Comparison of ENCODE assay signal across 31 mouse cellular contexts in genomic region chr15:101866754-101867153, GRCm38 (mm10). TPM values are rescaled to one million over a fixed set of nuclear protein-coding genes. Genes with fewer than 3 reads are reported as not detected.
DNase-seq lines count a peak whose midpoint lies in the region; ATAC-seq and TF ChIP-seq lines count a peak whose summit lies in the region.
"Had no signal": no experiment of that assay in that cellular context is flagged by ENCODE, and none has a peak within 500 bp of the region (broad histone marks: within the 10 kb centered on the region; RNA-seq: fewer than 3 reads in every experiment).

No protein-coding gene starts in this region.

- H3K36me3 ChIP-seq in forebrain, postnatal 0 days (ENCODE audit: insufficient read depth), result no peaks in the 10 kb centered on the region
- no peaks in the 10 kb centered on the region for H3K36me3 ChIP-seq in forebrain, embryonic 10.5 days (replicated peaks)
- H3K36me3 ChIP-seq: hindbrain, embryonic 12.5 days; hindbrain, embryonic 15.5 days had no signal

- peaks cover 9% of the 10 kb centered on the region; the same call in 1 of the 2 replicates for H3K4me1 ChIP-seq in forebrain, postnatal 0 days (ENCODE audit: insufficient read depth)
- peaks cover 4% of the 10 kb centered on the region; the same call in 1 of the 2 replicates for H3K4me1 ChIP-seq in forebrain, embryonic 10.5 days
- H3K4me1 ChIP-seq: hindbrain, embryonic 12.5 days had no signal

- no peak overlapping the region for H3K27ac ChIP-seq in forebrain, postnatal 0 days (ENCODE audit: low read depth, low read length)
- no peak overlapping the region for H3K27ac ChIP-seq in forebrain, embryonic 10.5 days
- H3K27ac ChIP-seq: gastrocnemius, adult 2 months; hindbrain, embryonic 12.5 days; hindbrain, embryonic 15.5 days had no signal

- WGBS in forebrain, postnatal 0 days, result 75% methylated on average over 7 of the region's 7 CpGs
- 88% methylated on average over 7 of the region's 7 CpGs for WGBS in forebrain, embryonic 10.5 days

- H3K9ac ChIP-seq in forebrain, postnatal 0 days, result no peak overlapping the region
- H3K9ac ChIP-seq: hindbrain, embryonic 12.5 days; hindbrain, embryonic 15.5 days had no signal

- no peaks in the 10 kb centered on the region for H3K9me3 ChIP-seq in forebrain, postnatal 0 days (ENCODE audit: low read length)
- no peaks in the 10 kb centered on the region for H3K9me3 ChIP-seq in forebrain, embryonic 10.5 days
- H3K9me3 ChIP-seq: hindbrain, embryonic 12.5 days; hindbrain, embryonic 15.5 days had no signal

- ATAC-seq in forebrain, postnatal 0 days, result peak; percentile 42; the same call in 1 of the 2 replicates
- ATAC-seq: activated CD4-positive, CD25-positive, alpha-beta regulatory T cell, adult 4 months; forebrain, embryonic 14.5 days had no signal

- peaks cover 5% of the 10 kb centered on the region; the same call in 1 of the 2 replicates for H3K27me3 ChIP-seq in forebrain, postnatal 0 days (ENCODE audit: insufficient read depth, low read length)
- H3K27me3 ChIP-seq in forebrain, embryonic 10.5 days (ENCODE audit: poor library complexity, severe bottlenecking), result peaks cover 8% of the 10 kb centered on the region
- H3K27me3 ChIP-seq: hindbrain, embryonic 15.5 days had no signal

- no peak for TF ChIP-seq CTCF in forebrain, postnatal 0 days (IDR thresholded peaks at IDR 0.05; ENCODE audit: low read depth)

- DNase-seq in forebrain, postnatal 0 days, result no peak
- no peak for DNase-seq in forebrain, embryonic 10.5 days (ENCODE audit: extremely low spot score, low spot score)
- peak; percentile 47 to 70 for DNase-seq in layer of hippocampus, adult 18-20 months (ENCODE audit: low spot score in 2 of 2)
- DNase-seq in layer of hippocampus, postnatal 10 days (ENCODE audit: low spot score in 2 of 2), result no peak
- peak; percentile 56 for DNase-seq in layer of hippocampus, adult 9-11 months
- DNase-seq in layer of hippocampus, adult 11-12 months (ENCODE audit: low spot score), result no peak
- DNase-seq in right cerebral cortex, adult 2 months (ENCODE audit: low spot score in 2 of 2), result peak; percentile 50 to 52
- no peak for DNase-seq in right cerebral cortex, postnatal 14 days
- DNase-seq: adrenal gland, adult 8-10 months; adrenal gland, postnatal 25 days; cerebellum, adult 18-20 months; cerebellum, adult 9-10 months; cerebellum, postnatal 14 days; gastrocnemius, adult 2 months; gastrocnemius, postnatal 14 days; heart, adult 11 months had no signal

- no peak overlapping the region for H3K4me3 ChIP-seq in forebrain, postnatal 0 days (ENCODE audit: low read depth, low read length)
- no peak overlapping the region for H3K4me3 ChIP-seq in forebrain, embryonic 10.5 days
- H3K4me3 ChIP-seq: gastrocnemius, adult 2 months; hindbrain, embryonic 12.5 days; hindbrain, embryonic 15.5 days had no signal

- H3K4me2 ChIP-seq in forebrain, postnatal 0 days (ENCODE audit: low read depth), result no peak overlapping the region
- H3K4me2 ChIP-seq: heart, embryonic 11.5 days; hindbrain, embryonic 12.5 days; hindbrain, embryonic 15.5 days had no signal

RNA-seq across cellular contexts. Expression of gene Krt77, which starts 2.8 kb away (rescaled TPM):
- total RNA-seq in forebrain, postnatal 0 days (2014; rRNA removed), result 3.7 and 7.7 TPM in 2 replicates
- 1.5 and 2.1 TPM in 2 replicates for polyA plus RNA-seq in forebrain, postnatal 0 days (2015; fragmentation: Nextera tagmentation; extraction: Ambion mirVana)
- polyA plus RNA-seq in forebrain, embryonic 10.5 days (2016; fragmentation: Nextera tagmentation; extraction: Ambion mirVana), result not detected in 2 replicates
- total RNA-seq in layer of hippocampus, adult 18-20 months (2021), result 10 to 100 TPM; 12.5 to 19.0 TPM
- total RNA-seq in layer of hippocampus, postnatal 10 days (2021), result 10 to 100 TPM in 1 of 2 experiments, 1 to 10 TPM in 1; 9.5 to 10.4 TPM
- total RNA-seq: adrenal gland, adult 8-10 months; adrenal gland, postnatal 25 days; ES-E14; gastrocnemius, adult 2 months; gastrocnemius, postnatal 14 days; gastrocnemius, postnatal 4 days; heart, adult 8-10 months; heart, postnatal 25 days; hematopoietic stem cell, adult 5-6 weeks had no signal
- polyA plus RNA-seq: activated CD4-positive, CD25-positive, alpha-beta regulatory T cell, adult 4 months; embryonic facial prominence, embryonic 11.5 days; forebrain, embryonic 11.5 days; heart, embryonic 11.5 days; heart, embryonic 14.5 days; heart, postnatal 0 days; hindbrain, embryonic 12.5 days had no signal

RNA-seq across cellular contexts. Expression of gene Krt1, which starts 16.2 kb away (rescaled TPM):
- 9.2 and 12.3 TPM in 2 replicates for total RNA-seq in forebrain, postnatal 0 days (2014; rRNA removed)
- polyA plus RNA-seq in forebrain, postnatal 0 days (2015; fragmentation: Nextera tagmentation; extraction: Ambion mirVana), result 18.1 and 20.9 TPM in 2 replicates
- polyA plus RNA-seq in forebrain, embryonic 10.5 days (2016; fragmentation: Nextera tagmentation; extraction: Ambion mirVana), result 0.71 and 1.2 TPM in 2 replicates
- 1 to 10 TPM; 2.7 to 4.0 TPM for total RNA-seq in layer of hippocampus, adult 18-20 months (2021)
- 1 to 10 TPM; 5.4 to 6.9 TPM for total RNA-seq in layer of hippocampus, postnatal 10 days (2021)
- total RNA-seq: gastrocnemius, adult 2 months; gastrocnemius, postnatal 14 days; heart, adult 8-10 months; heart, postnatal 25 days; hematopoietic stem cell, adult 5-6 weeks had no signal
- polyA plus RNA-seq: activated CD4-positive, CD25-positive, alpha-beta regulatory T cell, adult 4 months had no signal

RNA-seq across cellular contexts. Expression of gene Krt76, which starts 26.0 kb away (rescaled TPM):
- not detected in 2 replicates for total RNA-seq in forebrain, postnatal 0 days (2014; rRNA removed)
- polyA plus RNA-seq in forebrain, postnatal 0 days (2015; fragmentation: Nextera tagmentation; extraction: Ambion mirVana), result not detected in 2 replicates
- not detected in 2 replicates for polyA plus RNA-seq in forebrain, embryonic 10.5 days (2016; fragmentation: Nextera tagmentation; extraction: Ambion mirVana)
- not detected for total RNA-seq in layer of hippocampus, adult 18-20 months (2021)
- not detected for total RNA-seq in layer of hippocampus, postnatal 10 days (2021)
- total RNA-seq: adrenal gland, postnatal 25 days; gastrocnemius, adult 2 months; gastrocnemius, postnatal 14 days; gastrocnemius, postnatal 4 days; heart, adult 8-10 months; heart, postnatal 25 days; hematopoietic stem cell, adult 5-6 weeks had no signal
- polyA plus RNA-seq: activated CD4-positive, CD25-positive, alpha-beta regulatory T cell, adult 4 months; embryonic facial prominence, embryonic 11.5 days; forebrain, embryonic 11.5 days; forebrain, embryonic 14.5 days; heart, embryonic 11.5 days; heart, embryonic 14.5 days; heart, postnatal 0 days; hindbrain, embryonic 12.5 days; hindbrain, embryonic 15.5 days had no signal

RNA-seq across cellular contexts. Expression of gene Krt2, which starts 48.8 kb away (rescaled TPM):
- total RNA-seq in forebrain, postnatal 0 days (2014; rRNA removed), result 0.15 and 0.29 TPM in 2 replicates
- polyA plus RNA-seq in forebrain, postnatal 0 days (2015; fragmentation: Nextera tagmentation; extraction: Ambion mirVana), result 0.05 and 0.11 TPM in 2 replicates
- not detected in 2 replicates for polyA plus RNA-seq in forebrain, embryonic 10.5 days (2016; fragmentation: Nextera tagmentation; extraction: Ambion mirVana)
- 10 to 100 TPM in 1 of 2 experiments, 1 to 10 TPM in 1; 7.3 to 10.5 TPM for total RNA-seq in layer of hippocampus, adult 18-20 months (2021)
- 1 to 10 TPM; 2.0 to 2.1 TPM for total RNA-seq in layer of hippocampus, postnatal 10 days (2021)
- total RNA-seq: adrenal gland, adult 8-10 months; adrenal gland, postnatal 25 days; ES-E14; gastrocnemius, adult 2 months; gastrocnemius, postnatal 14 days; gastrocnemius, postnatal 4 days; heart, adult 8-10 months; heart, postnatal 25 days; hematopoietic stem cell, adult 5-6 weeks had no signal
- polyA plus RNA-seq: activated CD4-positive, CD25-positive, alpha-beta regulatory T cell, adult 4 months; embryonic facial prominence, embryonic 11.5 days; embryonic facial prominence, embryonic 14.5 days; forebrain, embryonic 11.5 days; forebrain, embryonic 14.5 days; heart, embryonic 11.5 days; heart, embryonic 14.5 days; heart, postnatal 0 days; hindbrain, embryonic 12.5 days had no signal

RNA-seq across cellular contexts. Expression of gene Krt4, which starts 57.8 kb away (rescaled TPM):
- not detected in 2 replicates for total RNA-seq in forebrain, postnatal 0 days (2014; rRNA removed)
- polyA plus RNA-seq in forebrain, postnatal 0 days (2015; fragmentation: Nextera tagmentation; extraction: Ambion mirVana), result not detected in 2 replicates
- polyA plus RNA-seq in forebrain, embryonic 10.5 days (2016; fragmentation: Nextera tagmentation; extraction: Ambion mirVana), result not detected in 2 replicates
- not detected for total RNA-seq in layer of hippocampus, adult 18-20 months (2021)
- not detected for total RNA-seq in layer of hippocampus, postnatal 10 days (2021)
- total RNA-seq: adrenal gland, adult 8-10 months; adrenal gland, postnatal 25 days; gastrocnemius, adult 2 months; heart, adult 8-10 months; heart, postnatal 25 days; hematopoietic stem cell, adult 5-6 weeks had no signal
- polyA plus RNA-seq: activated CD4-positive, CD25-positive, alpha-beta regulatory T cell, adult 4 months; embryonic facial prominence, embryonic 11.5 days; forebrain, embryonic 11.5 days; forebrain, embryonic 14.5 days; heart, postnatal 0 days; hindbrain, embryonic 12.5 days had no signal

Comparison
In these comparisons a context has a peak if more than half of its experiments do, and no peak if none do; other contexts are left out.
1. DNase-seq: peak in layer of hippocampus, adult 18-20 months (2 of 2), layer of hippocampus, adult 9-11 months (single experiment) and right cerebral cortex, adult 2 months (2 of 2); none in forebrain, postnatal 0 days (single experiment), forebrain, embryonic 10.5 days (single experiment), layer of hippocampus, postnatal 10 days (0 of 2), layer of hippocampus, adult 11-12 months (single experiment) and right cerebral cortex, postnatal 14 days (single experiment).